Mouse (Mus musculus) testis, adult 2 months (tissue): ENCODE measurements around the gene Lcn9.

Experiments used
- CTCF ChIP-seq: fragments of 200-500 bp; IDR thresholded peaks from 2 replicates; pipeline ENCODE4 v1.5.1; 2012; ENCODE audit warnings: low read depth, mild to moderate bottlenecking, inconsistent platforms, low read length, moderate library complexity; ENCODE audit not compliant: control insufficient read depth, insufficient read depth, insufficient replicate concordance
- POLR2A ChIP-seq: fragments of 200-500 bp; IDR thresholded peaks from 2 replicates; pipeline ENCODE4 v1.6.1; 2012; ENCODE audit warnings: low read depth, mild to moderate bottlenecking, inconsistent platforms, low read length, moderate library complexity; ENCODE audit not compliant: control insufficient read depth

DNA sequence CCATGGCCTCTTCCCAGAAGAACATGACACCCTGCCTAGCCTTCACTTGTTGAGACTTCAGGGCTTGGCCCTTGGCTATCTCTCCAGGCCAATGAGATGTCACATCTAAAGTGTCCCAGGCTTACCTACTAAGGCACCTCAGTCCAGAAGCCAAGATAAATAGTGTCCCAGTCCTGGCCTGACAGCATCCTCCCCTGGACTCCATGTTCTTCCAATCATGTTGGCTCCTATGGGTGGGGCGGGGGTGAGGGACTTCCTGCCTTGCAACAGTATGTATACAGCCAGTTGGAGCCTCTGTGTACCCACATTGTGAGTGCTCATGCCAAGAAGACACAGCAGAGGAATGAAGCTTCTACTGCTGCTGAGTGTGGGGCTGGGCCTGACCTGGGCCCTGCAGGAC lies 46.2 kb upstream of the Lcn9 start, which contains the start of gene Lcn11:
- TF ChIP-seq CTCF (no peak), POLR2A (no peak)
